Mouse (Mus musculus) adipocyte (in vitro differentiated cells): ENCODE data around the gene Pttg1.

Source experiments
- DNase-seq: peaks from one replicate; pipeline ENCODE4 v3.0.0-alpha.2; 2016; ENCODE audit warnings: low spot score

Gene Pttg1

DNA sequence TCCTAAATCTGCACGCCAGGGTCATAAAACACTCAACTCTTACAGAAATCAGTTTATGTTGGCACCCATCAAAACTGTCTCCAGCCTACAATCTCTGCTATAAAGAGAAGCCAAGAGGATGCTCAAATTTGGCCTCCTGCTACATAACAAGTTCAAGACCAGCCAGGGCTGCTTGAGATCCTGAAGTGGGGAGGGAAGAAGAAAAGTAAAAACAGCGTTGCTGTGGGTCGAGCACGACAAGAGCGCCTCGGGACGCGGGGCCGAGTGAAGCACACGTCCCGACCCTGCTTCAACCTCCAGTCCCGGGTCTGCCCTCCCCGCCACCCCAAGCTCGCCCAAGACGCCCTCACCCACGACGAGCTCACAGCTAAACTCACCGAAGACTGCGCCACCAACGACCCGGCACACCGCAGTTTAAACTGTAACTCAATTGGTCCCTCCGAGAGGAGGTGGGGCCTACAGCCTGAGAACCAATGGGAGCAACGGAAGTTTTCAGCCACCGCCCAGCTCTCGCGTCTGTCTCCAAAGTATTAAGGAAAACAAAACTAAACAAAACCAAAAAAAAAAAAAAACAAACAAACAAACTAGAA is at the start of gene Pttg1:
Pttg1 (minus strand) TSS at position 428 of the 590 bp plus-strand sequence.
- peak; percentile 90 for DNase-seq

GRCm38 (mm10) chr11:43474225-43474774 is 48.2 kb upstream of the Pttg1 start, which contains the start of gene C1qtnf2:
TSS of gene C1qtnf2 (plus strand) at chr11:43474276.
- no peak for DNase-seq

GRCm38 (mm10) chr11:43473635-43474224 is 47.7 kb upstream of the Pttg1 start:
- no peak for DNase-seq

GRCm38 (mm10) chr11:43473115-43473514 is 47.1 kb upstream of the Pttg1 start:
- DNase-seq = no peak

DNA sequence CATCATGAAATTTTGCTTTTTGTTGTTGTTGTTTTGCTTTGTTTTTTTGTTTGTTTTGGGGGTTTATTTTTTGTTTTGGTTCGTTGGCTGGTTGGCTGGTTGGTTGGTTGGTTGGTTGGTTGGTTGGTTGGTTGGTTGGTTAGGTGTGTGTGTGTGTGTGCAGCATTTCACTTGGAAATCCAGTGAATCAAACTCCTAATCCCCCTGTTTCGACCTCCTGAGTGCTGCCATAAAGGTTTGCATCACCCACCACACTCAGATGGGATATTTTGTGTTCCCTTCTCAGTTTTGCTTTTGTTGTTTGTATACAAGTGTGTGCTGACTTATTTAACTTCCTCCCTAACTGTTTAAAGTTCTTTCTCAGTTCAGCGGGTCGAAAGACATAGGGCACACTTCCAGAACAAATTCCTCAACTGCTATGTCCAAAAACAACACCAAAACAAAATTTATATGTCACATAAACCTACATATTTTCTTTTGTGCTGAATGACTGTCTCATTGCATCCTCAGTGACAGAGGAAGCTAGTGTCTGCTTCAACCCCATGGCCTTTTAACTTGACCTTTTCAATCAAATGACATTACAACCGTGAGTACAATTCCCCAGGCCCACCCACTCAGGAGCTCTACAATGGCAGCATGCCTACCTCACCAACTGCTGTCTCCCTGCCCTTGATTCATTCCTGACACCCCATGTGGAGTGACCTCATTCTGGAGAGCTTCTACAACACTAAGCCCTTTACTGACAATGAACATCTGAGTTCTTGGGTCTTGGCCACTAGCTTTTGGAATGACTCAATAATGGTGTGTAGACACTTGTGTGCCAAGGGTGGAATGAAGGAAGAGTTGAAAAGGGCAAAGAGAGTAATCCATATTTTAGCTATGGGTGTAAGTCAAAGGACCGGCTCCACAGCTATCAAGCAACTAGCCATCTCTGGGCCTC is 45.1 kb upstream of the Pttg1 start:
- peak; percentile 75 for DNase-seq

- peak; percentile 35 for DNase-seq
Measured at GRCm38 (mm10) chr11:43470118-43470517, 44.1 kb upstream of the Pttg1 start.

- DNase-seq = no peak
Measured at GRCm38 (mm10) chr11:43463204-43463603, 37.2 kb upstream of the Pttg1 start.

- peak; percentile 17 for DNase-seq
Measured at GRCm38 (mm10) chr11:43452266-43452665, 26.2 kb upstream of the Pttg1 start.

GRCm38 (mm10) chr11:43451322-43451721 is 25.3 kb upstream of the Pttg1 start:
- no peak for DNase-seq

GRCm38 (mm10) chr11:43449916-43450315 is 23.9 kb upstream of the Pttg1 start:
- no peak for DNase-seq

DNA sequence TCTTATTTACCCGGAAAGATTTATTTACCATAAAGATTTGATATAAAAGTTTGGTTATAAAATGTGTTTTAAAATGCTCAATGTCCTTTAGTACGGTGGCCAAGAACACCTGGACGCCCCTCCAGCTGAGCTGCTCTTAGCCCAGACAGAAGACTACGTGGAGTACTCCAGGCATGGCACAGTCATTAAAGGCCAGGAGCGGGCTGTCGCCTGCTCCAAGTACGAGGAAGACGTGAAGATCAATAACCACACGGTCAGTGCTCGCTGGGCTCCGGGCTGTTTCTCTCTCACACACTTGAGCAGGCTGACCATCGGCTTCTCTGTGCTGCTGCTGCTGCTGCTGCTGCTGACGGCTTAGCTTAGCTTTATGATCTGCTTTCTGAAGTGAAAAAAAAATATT is 17.1 kb upstream of the Pttg1 start:
- no peak for DNase-seq

DNA sequence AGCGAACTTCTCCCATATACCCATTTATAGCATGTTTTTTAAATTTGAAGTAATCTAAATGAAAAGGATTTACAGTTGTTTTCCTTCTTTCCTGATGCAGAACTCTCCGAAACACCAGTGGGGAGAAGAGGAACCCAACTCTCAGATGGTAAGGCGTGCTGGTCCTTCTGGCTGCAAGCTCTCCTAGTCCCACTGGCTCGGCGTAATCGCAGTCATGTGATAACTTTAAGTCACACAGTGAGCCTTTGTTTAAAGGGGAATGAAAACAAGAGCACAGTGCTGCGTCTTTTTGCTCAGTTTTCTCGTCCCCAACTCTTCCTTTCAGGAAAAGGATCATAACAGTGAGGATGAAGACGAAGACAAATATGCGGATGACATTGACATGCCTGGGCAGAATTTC is 15.1 kb upstream of the Pttg1 start:
- no peak for DNase-seq

DNA sequence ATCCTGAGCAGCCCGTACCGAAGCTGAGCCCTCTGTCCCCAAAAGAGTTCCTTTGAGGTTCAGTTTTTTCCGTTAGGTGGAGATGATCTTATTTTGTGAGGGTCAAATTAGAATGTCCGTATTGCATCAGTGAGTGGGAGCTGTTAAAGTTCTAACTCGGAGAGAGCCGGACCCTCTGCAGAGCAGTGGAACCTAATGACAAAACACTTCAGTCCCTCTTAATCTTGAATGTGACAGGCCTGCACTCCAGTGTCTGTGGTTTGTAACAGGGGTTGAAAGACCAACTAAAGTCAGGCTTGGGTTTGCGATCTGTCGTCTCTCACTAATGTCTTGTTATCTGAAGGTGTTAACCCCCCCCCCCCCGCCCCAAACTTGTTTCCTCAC is 8.0 kb upstream of the Pttg1 start:
- DNase-seq = no peak

DNA sequence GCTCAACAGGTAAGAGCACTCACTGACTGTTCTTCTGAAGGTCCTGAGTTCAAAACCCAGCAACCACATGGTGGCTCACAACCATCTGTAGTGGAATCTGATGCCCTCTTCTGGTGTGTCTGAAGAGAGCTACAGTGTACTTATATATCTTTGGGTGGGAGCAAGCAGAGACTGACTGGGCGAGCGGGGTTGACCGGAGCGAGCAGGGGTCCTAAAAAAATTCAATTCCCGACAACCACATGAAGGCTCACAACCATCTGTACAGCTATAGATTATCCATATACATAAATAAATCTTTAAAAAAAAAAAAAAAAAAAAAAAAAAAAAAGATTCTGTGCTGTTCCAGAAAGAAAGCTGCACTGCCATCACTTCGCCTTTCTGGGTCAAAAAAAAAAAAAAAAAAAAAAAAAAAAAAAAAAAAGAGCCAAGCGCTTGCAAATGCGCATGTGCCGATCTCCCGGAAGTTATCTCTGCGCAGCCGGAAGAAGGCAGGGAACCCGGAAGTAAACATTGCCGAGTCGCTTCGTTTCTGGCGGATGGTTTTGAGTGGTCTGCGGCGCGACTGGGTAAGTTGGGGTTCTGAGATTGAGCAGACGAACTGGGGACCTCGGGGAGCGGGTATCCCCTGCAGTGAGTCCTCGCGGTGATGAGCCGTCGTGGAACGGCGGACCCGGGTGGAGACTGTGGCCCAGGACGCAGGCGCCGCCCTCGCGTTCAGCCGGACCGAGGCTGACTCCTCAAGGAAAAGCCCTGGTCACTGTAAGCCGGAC is 7.4 kb upstream of the Pttg1 start, which contains the start of gene Slu7:
Slu7 (plus strand) TSS at position 491 of the 770 bp plus-strand sequence.
- peak; percentile 88 for DNase-seq

- peak; percentile 70 for DNase-seq
Measured at GRCm38 (mm10) chr11:43426414-43426884, 398 bp upstream of the Pttg1 start.

DNA sequence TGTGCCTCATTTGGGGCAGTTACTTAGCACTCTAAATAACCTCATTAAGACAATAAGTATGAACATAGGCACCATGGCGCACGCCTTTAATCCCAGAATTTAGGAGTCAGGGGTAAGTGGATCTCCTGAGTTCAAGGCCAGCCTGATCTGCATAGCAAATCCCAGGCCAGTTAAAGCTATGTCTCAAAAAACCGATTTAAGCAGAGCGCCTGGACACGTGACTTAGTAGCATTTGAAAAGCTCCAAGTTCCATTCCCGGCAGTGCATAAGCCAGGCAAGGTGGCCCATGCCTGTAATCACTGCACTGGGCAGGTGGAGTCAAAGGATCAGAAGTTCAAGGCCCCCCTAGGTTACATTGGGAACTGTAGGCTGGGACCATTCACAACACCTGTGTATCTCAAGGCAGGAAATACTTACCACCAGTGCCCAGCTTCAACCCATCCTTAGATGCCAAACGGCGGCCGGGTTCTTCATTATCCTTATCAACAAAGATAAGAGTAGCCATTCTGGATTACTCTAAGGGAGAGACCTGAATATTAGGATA is 813 bp downstream of the Pttg1 start:
- DNase-seq = no peak

DNA sequence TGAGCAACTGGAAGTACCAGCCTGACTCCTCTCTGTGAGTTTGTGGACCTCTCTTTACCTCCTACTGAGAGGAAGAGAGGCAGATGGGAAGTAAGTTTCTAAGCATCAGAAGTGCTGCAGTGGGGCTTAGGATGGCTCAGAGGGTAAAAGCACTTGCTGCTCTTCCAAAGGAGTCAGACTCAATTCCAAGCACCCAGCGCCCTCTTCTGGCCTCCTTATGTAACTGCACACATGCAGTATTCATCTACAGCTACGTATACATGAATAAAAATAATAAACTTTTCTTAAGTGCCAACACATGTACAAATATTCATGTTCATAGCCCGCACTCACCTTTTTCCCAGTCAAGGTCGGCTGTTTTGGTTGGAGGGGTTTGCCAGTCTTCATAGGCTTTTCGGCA is 1.7 kb downstream of the Pttg1 start:
- DNase-seq = no peak

GRCm38 (mm10) chr11:43417201-43417600 is 8.8 kb downstream of the Pttg1 start:
- DNase-seq = no peak

DNA sequence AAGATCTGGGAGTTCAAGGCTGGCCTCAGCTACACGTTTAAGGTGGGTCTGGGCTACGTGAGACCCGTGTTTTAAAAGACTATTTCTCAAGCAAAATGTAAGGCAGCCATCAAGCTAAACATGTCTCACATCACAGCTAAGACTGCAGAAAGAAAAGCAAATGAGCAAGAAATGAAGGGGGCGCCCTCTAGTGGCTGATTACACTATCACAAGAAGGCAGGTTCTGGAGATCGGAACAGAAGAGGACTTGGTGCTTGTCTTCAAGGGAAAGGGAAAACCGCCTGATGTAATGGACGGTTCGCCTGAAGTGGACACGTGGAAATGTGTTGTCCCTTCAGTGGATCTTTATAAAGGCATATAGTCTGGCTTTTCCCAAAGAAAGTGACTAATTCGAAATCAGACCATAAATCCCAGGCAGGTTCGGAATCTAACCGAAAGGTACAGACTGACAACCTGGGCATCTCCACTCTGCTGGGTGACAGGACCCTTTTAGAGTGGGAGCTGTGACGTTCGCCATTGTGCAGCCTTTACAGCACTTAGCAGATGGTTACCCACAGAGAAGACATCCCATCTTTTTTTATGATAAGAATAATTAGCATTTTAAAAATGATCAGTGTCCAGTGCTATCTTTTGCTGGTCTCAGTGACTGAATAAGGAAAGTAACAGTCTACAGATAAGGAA is 13.1 kb downstream of the Pttg1 start:
- DNase-seq = peak; percentile 87

GRCm38 (mm10) chr11:43411413-43411812 is 14.6 kb downstream of the Pttg1 start:
- DNase-seq = peak; percentile 66

- no peak for DNase-seq
Measured at GRCm38 (mm10) chr11:43410291-43410690, 15.8 kb downstream of the Pttg1 start.
